Mouse (Mus musculus): ENCODE data around the gene E2f4. TPM values are rescaled to one million over a fixed set of nuclear protein-coding genes. Genes with fewer than 3 reads are reported as not detected.

E2f4 gene
- 10 to 100 TPM; 32.9 to 35.1 TPM for total RNA-seq (2021)

- intact Hi-C loops (cut with DNase I) = no loop called here
- peak; percentile 95 to 96 for DNase-seq (ENCODE audit: low spot score in 2 of 2)
Observed at GRCm38 (mm10) chr8:105297511-105298192, at the start of gene E2f4. Gene E2f4, plus strand, starts transcription at chr8:105297663.

GRCm38 (mm10) chr8:105251954-105252353 is 45.5 kb upstream of the E2f4 start:
- DNase-seq (ENCODE audit: low spot score in 2 of 2) = no peak
- intact Hi-C loops (cut with DNase I) = no loop called here

GRCm38 (mm10) chr8:105252680-105253537 is 44.6 kb upstream of the E2f4 start:
- no peak for DNase-seq (ENCODE audit: low spot score in 2 of 2)
- intact Hi-C loops (cut with DNase I) = no loop called here

- no peak for DNase-seq (ENCODE audit: low spot score in 2 of 2)
Observed at GRCm38 (mm10) chr8:105253766-105254151, 43.7 kb upstream of the E2f4 start.

GRCm38 (mm10) chr8:105254152-105254965 is 43.1 kb upstream of the E2f4 start:
- intact Hi-C loops (cut with DNase I) = no loop called here
- peak; percentile 88 to 90 for DNase-seq (ENCODE audit: low spot score in 2 of 2)

More at GRCm38 (mm10) chr8:105253766-105254151, 43.7 kb upstream of the E2f4 start:
- intact Hi-C loops (cut with DNase I) = no loop called here

GRCm38 (mm10) chr8:105254966-105255350 is 42.5 kb upstream of the E2f4 start, which contains the start of gene B3gnt9:
Gene B3gnt9, minus strand, starts transcription at chr8:105255153.
- peak in 1 of 2 experiments; percentile 39 for DNase-seq (ENCODE audit: low spot score in 2 of 2)
- intact Hi-C loops (cut with DNase I) = no loop called here

GRCm38 (mm10) chr8:105257318-105258114 is 39.9 kb upstream of the E2f4 start:
- DNase-seq (ENCODE audit: low spot score in 2 of 2) = no peak
- intact Hi-C loops (cut with DNase I) = no loop called here

GRCm38 (mm10) chr8:105258911-105259720 is 38.3 kb upstream of the E2f4 start:
- intact Hi-C loops (cut with DNase I) = no loop called here
- DNase-seq (ENCODE audit: low spot score in 2 of 2) = peak in 1 of 2 experiments; percentile 48

GRCm38 (mm10) chr8:105259721-105260320 is 37.6 kb upstream of the E2f4 start:
- intact Hi-C loops (cut with DNase I) = no loop called here

GRCm38 (mm10) chr8:105260371-105261099 is 36.9 kb upstream of the E2f4 start:
- intact Hi-C loops (cut with DNase I) = no loop called here
- no peak for DNase-seq (ENCODE audit: low spot score in 2 of 2)

More at GRCm38 (mm10) chr8:105259721-105260320, 37.6 kb upstream of the E2f4 start:
- peak; percentile 58 to 72 for DNase-seq (ENCODE audit: low spot score in 2 of 2)

GRCm38 (mm10) chr8:105261326-105261980 is 36.0 kb upstream of the E2f4 start:
- intact Hi-C loops (cut with DNase I) = no loop called here
- DNase-seq (ENCODE audit: low spot score in 2 of 2) = no peak

GRCm38 (mm10) chr8:105263244-105263912 is 34.1 kb upstream of the E2f4 start:
- no peak for DNase-seq (ENCODE audit: low spot score in 2 of 2)
- intact Hi-C loops (cut with DNase I) = no loop called here

GRCm38 (mm10) chr8:105264024-105264982 is 33.2 kb upstream of the E2f4 start, which contains the start of the genes Tradd and Fbxl8:
Gene Tradd, minus strand, starts transcription at chr8:105264609.
Gene Fbxl8, plus strand, starts transcription at chr8:105264648.
- no peak for DNase-seq (ENCODE audit: low spot score in 2 of 2)
- intact Hi-C loops (cut with DNase I) = no loop called here

- intact Hi-C loops (cut with DNase I) = no loop called here
Observed at GRCm38 (mm10) chr8:105265128-105265527, 32.3 kb upstream of the E2f4 start.

GRCm38 (mm10) chr8:105266775-105267174 is 30.7 kb upstream of the E2f4 start:
- DNase-seq (ENCODE audit: low spot score in 2 of 2) = no peak
- intact Hi-C loops (cut with DNase I) = no loop called here

More at GRCm38 (mm10) chr8:105265128-105265527, 32.3 kb upstream of the E2f4 start:
- no peak for DNase-seq (ENCODE audit: low spot score in 2 of 2)

All from left cerebral cortex, postnatal 25 days (tissue).